Mouse (Mus musculus) kidney, adult 2 months (tissue): Measurements from ENCODE around the gene Arpc2. TPM values are rescaled to one million over a fixed set of nuclear protein-coding genes. Genes with fewer than 3 reads are reported as not detected.

Experiments
- DNase-seq: peaks from one replicate; pipeline ENCODE4 v3.0.0; 2021
- H3K27ac ChIP-seq: fragments of 200-500 bp; 2 replicates; pipeline ENCODE4 v1.5.1; 2012; ENCODE audit warnings: low read depth, low read length, control low read depth, inconsistent platforms; ENCODE audit not compliant: insufficient read depth
- H3K27me3 ChIP-seq: fragments of 200-500 bp; replicated peaks from 2 replicates; pipeline ENCODE4 v1.6.1; 2012; ENCODE audit warnings: mild to moderate bottlenecking, moderate library complexity, low read length, inconsistent platforms; ENCODE audit not compliant: control insufficient read depth, insufficient read depth
- H3K36me3 ChIP-seq: fragments of 200-500 bp; 2 replicates; pipeline ENCODE4 v1.6.1; 2012; ENCODE audit warnings: mild to moderate bottlenecking, moderate library complexity, low read length, inconsistent platforms; ENCODE audit not compliant: control insufficient read depth, insufficient read depth
- H3K4me1 ChIP-seq: fragments of 200-500 bp; 2 replicates; pipeline ENCODE4 v1.6.1; 2011; ENCODE audit warnings: low read length; ENCODE audit not compliant: control insufficient read depth, insufficient read depth
- H3K4me3 ChIP-seq: fragments of 200-500 bp; 2 replicates; pipeline ENCODE4 v1.5.1; 2011; ENCODE audit warnings: mild to moderate bottlenecking, low read depth, low read length, control low read depth; ENCODE audit not compliant: insufficient read depth
- CTCF ChIP-seq: fragments of 200-500 bp; conservative IDR thresholded peaks from 2 replicates; pipeline ENCODE4 v1.5.1; 2011; ENCODE audit warnings: low read depth, mild to moderate bottlenecking, control low read depth, low read length, moderate library complexity, mixed read lengths; ENCODE audit not compliant: insufficient read depth, insufficient read length
- POLR2A ChIP-seq: fragments of 200-500 bp; IDR thresholded peaks from one replicate; pipeline ENCODE4 v1.6.1; 2011; ENCODE audit warnings: low read depth, low read length, control low read depth
- WGBS: fragments of 180-500 bp; shearing (Covaris S2); methylation state at CpG from one replicate; pipeline ENCODE4 v1.1.7; 2018; 5-methylcytosine and 5-hydroxymethylcytosine counted together
- polyA plus RNA-seq: library from polyadenylated mRNA; depleted of rRNA; stranded (reverse); fragments of >200 nt; gene quantifications from 2 replicates; pipeline ENCODE4 v1.2.3, GENCODE M21; 2012

The Arpc2 gene
- polyA plus RNA-seq, 1 experiment, result 124 TPM

DNA sequence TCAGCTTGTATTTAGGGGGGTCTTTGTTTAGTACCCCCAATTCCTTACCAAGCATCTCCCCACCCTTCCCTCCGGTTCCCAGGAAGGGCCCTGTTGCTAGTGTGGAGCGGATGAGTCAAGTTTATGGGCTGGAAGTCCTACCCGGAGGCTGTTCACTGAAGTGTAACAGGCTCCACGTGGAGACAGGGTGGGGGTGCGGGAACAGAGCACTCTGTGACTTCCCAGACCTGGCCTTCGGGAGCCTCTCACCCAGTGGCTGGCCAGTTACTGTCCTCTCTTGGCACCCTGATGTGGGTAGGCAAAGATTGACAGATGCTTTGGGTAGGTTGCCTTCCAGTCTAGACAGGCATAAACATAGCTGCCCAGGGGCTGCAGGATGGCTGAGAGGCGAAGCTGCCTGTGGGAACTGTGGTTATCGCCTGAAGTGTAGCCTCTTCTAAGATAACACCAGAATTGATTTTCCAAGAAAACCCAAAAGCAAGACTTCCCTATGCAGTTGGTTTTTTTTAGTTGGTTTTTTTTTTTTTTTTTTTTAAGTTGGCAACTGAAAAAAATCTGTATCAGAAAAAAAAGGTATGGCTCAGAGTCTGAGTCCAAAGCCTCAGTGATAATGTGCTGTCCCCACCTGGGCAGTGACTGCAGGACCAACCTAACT, 42.1 kb downstream of the Arpc2 start:
- no peak for TF ChIP-seq CTCF
- TF ChIP-seq POLR2A, result no peak
- 27% methylated on average over 8 of the region's 8 CpGs for WGBS
- no peaks in the 10 kb centered on the region for H3K27me3 ChIP-seq
- H3K4me3 ChIP-seq, result no peak overlapping the region
- DNase-seq, result peak; percentile 84
- no peaks in the 10 kb centered on the region; the same call in 1 of the 2 replicates for H3K4me1 ChIP-seq
- no peak overlapping the region for H3K27ac ChIP-seq
- H3K36me3 ChIP-seq, result peaks cover 3% of the 10 kb centered on the region; the same call in 1 of the 2 replicates

DNA sequence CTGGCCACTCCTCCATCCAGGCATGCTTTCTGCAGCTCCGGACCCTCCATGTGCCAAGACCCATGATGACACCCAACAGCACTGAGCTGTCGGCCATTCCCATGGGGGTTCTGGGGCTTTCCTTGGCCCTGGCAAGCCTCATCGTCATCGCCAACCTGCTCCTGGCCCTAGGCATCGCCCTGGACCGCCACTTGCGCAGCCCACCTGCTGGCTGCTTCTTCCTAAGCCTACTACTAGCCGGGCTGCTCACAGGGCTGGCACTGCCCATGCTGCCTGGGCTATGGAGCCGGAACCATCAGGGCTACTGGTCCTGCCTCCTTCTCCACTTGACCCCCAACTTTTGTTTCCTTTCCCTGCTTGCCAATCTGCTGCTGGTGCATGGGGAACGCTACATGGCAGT, 42.7 kb downstream of the Arpc2 start, which contains the start of gene Gpbar1:
TSS of gene Gpbar1 (plus strand) at position 13 of the 400 bp plus-strand sequence.
- TF ChIP-seq POLR2A, result no peak
- no peak for TF ChIP-seq CTCF
- no peak for DNase-seq
- 88% methylated on average over 10 of the region's 10 CpGs for WGBS
- H3K4me1 ChIP-seq, result peaks cover under 1% of the 10 kb centered on the region; the same call in 1 of the 2 replicates
- no peaks in the 10 kb centered on the region for H3K27me3 ChIP-seq
- no peak within 1 kb of the TSS for H3K4me3 ChIP-seq
- no peak within 1 kb of the TSS for H3K27ac ChIP-seq
- H3K36me3 ChIP-seq, result peaks cover 3% of the 10 kb centered on the region; the same call in 1 of the 2 replicates

GRCm38 (mm10) chr1:74278988-74279387, 43.1 kb downstream of the Arpc2 start:
- Histone ChIP-seq H3K36me3 (peaks cover 3% of the 10 kb centered on the region; the same call in 1 of the 2 replicates), H3K27me3 (no peaks in the 10 kb centered on the region), H3K4me1 (peaks cover 3% of the 10 kb centered on the region; the same call in 1 of the 2 replicates), H3K27ac (no peak overlapping the region), H3K4me3 (no peak overlapping the region)
- 86% methylated on average over 11 of the region's 11 CpGs for WGBS
- DNase-seq, result no peak
- no peak for TF ChIP-seq CTCF

DNA sequence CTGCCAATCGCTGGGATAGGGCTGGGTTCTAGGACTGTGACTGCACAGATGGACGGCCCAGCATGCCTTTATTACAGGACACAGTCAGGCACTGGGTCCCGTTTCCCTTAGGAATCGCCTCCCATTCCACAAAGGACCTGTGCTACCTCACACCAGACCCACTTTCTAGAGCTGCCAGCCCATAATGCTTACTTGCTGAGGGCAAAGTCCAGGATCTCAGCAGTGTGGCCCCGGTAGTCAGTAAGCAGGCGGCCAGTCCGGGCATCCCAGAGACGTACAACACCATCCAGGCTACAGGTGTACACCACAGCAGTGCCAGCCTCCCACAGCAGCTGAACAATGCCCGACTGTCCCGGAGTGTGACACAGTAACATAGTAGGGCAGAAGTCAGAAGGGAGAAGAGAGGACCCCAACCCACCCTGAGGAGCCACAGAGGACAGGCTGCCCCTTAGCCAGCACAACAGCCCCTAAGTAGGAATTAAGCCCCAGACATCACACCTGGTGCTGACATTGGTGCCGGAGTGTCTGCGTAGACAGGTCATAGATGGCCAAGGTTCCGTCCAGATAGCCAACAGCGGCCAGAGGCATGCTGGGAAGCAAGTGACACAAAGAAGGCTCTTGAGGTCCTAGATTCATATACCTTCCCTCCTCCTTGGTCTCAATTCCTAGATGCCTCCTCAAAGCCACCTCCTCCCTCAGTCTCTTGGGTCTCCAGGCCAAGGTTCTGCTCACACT, 44.9 kb downstream of the Arpc2 start:
- Histone ChIP-seq H3K36me3 (peaks cover 3% of the 10 kb centered on the region; the same call in 1 of the 2 replicates), H3K27me3 (no peaks in the 10 kb centered on the region), H3K4me1 (peaks cover 3% of the 10 kb centered on the region; the same call in 1 of the 2 replicates), H3K27ac (no peak overlapping the region), H3K4me3 (no peak overlapping the region)
- peak; percentile 38 for DNase-seq
- WGBS, result 75% methylated on average over 14 of the region's 14 CpGs
- TF ChIP-seq POLR2A (no peak), CTCF (no peak)

DNA sequence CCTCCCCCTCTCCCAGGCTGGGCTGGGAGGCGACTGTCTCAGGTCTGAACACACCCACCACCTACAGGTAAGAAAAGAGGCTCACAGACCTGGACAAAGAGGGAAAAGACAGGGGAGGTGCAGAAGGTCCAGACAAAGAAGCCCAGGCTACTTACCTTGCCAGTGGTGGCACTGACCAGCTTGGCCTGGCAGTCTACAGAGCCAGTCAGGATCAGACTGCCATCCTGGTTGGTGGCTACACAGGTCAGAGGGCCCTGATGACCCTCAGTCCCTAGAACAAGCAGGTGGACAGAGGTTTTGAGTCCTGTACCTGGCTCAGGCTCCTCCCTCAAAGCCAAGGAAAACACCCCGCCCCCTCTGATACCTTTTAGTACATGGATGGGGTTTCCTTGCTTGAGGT, 45.5 kb downstream of the Arpc2 start:
- Histone ChIP-seq H3K4me3 (no peak overlapping the region), H3K36me3 (peaks cover 3% of the 10 kb centered on the region; the same call in 1 of the 2 replicates), H3K27me3 (no peaks in the 10 kb centered on the region), H3K27ac (no peak overlapping the region), H3K4me1 (peaks cover 3% of the 10 kb centered on the region; the same call in 1 of the 2 replicates)
- 89% methylated on average over 2 of the region's 2 CpGs for WGBS
- TF ChIP-seq CTCF (no peak), POLR2A (no peak)
- no peak for DNase-seq

GRCm38 (mm10) chr1:74281886-74282285, 46.0 kb downstream of the Arpc2 start:
- Histone ChIP-seq H3K4me3 (no peak overlapping the region), H3K27ac (no peak overlapping the region), H3K36me3 (peaks cover 3% of the 10 kb centered on the region; the same call in 1 of the 2 replicates), H3K4me1 (peaks cover 3% of the 10 kb centered on the region; the same call in 1 of the 2 replicates), H3K27me3 (no peaks in the 10 kb centered on the region)
- TF ChIP-seq CTCF (no peak), POLR2A (no peak)
- WGBS, result 91% methylated on average over 8 of the region's 8 CpGs
- no peak for DNase-seq
